Mouse (Mus musculus) thymus, adult 2 months (tissue): ENCODE results near the gene Serpina3g.

Experiments
- CTCF ChIP-seq: fragments of 200-500 bp; IDR thresholded peaks from 2 replicates; pipeline ENCODE4 v1.5.1; 2012; ENCODE audit warnings: mild to moderate bottlenecking, control low read depth, low read length, moderate library complexity, borderline replicate concordance; ENCODE audit not compliant: control insufficient read depth, poor library complexity, insufficient read depth; ENCODE audit errors: extremely low read depth
- POLR2A ChIP-seq: fragments of 200-500 bp; IDR thresholded peaks from 2 replicates; pipeline ENCODE4 v1.6.1; 2012; ENCODE audit warnings: mild to moderate bottlenecking, low read length, control low read depth, moderate library complexity; ENCODE audit not compliant: control insufficient read depth, poor library complexity, insufficient read depth; ENCODE audit errors: extremely low read depth

GRCm38 (mm10) chr12:104190852-104191251, 45.2 kb upstream of the Serpina3g start:
- TF ChIP-seq POLR2A (no peak), CTCF (no peak)
